11 mouse cellular contexts compared by ENCODE assay signal in the genomic region with DNA sequence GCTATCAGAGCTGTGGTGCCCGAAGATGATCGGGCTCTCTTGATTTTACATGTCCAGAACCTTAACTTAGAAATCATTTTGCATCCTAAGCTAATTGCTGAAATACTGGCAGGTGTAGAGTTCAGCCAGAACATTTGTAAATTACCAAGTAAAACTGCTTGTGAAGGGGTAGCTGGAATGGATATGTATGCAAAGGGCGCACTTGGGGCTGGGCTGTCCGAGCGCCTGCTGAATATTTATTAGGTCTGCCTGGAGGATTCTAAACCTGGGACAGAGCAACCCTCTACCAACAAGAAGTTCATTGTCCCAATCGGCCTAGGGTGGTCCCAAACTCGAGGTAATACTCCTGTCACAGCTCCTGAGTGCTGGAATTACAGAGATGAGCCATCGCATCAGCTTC. TPM values are rescaled to one million over a fixed set of nuclear protein-coding genes. Genes with fewer than 3 reads are reported as not detected.
DNase-seq lines count a peak whose midpoint lies in the region; ATAC-seq and TF ChIP-seq lines count a peak whose summit lies in the region.
"Had no signal": no experiment of that assay in that cellular context is flagged by ENCODE, and none has a peak within 500 bp of the region (broad histone marks: within the 10 kb centered on the region; RNA-seq: fewer than 3 reads in every experiment).

No protein-coding gene starts in this region.

- H3K36me3 ChIP-seq in heart, embryonic 14.5 days (ENCODE audit: control insufficient read depth, insufficient read depth, low read length): peaks cover 3% of the 10 kb centered on the region; the same call in 1 of the 2 replicates
- no peaks in the 10 kb centered on the region for H3K36me3 ChIP-seq in hindbrain, embryonic 12.5 days
- no peaks in the 10 kb centered on the region for H3K36me3 ChIP-seq in liver, postnatal 0 days (replicated peaks; ENCODE audit: insufficient read depth, low read length)

- no peaks in the 10 kb centered on the region for H3K9me3 ChIP-seq in heart, embryonic 14.5 days (ENCODE audit: control insufficient read depth, low read length)
- H3K9me3 ChIP-seq in hindbrain, embryonic 12.5 days (replicated peaks): no peaks in the 10 kb centered on the region
- H3K9me3 ChIP-seq in liver, postnatal 0 days (ENCODE audit: low read length): no peaks in the 10 kb centered on the region

- peak overlapping the region; percentile 88 for H3K4me2 ChIP-seq in heart, embryonic 14.5 days (ENCODE audit: low read length)
- peak overlapping the region; percentile 96 for H3K4me2 ChIP-seq in hindbrain, embryonic 12.5 days (replicated peaks)
- H3K4me2 ChIP-seq in liver, postnatal 0 days (ENCODE audit: low read depth, low read length): peak overlapping the region; percentile 94; the same call in 1 of the 2 replicates

- no peak overlapping the region; a peak in 1 of 4 replicates for H3K4me3 ChIP-seq in heart, embryonic 14.5 days (ENCODE audit: control insufficient read depth in 1 of 2, insufficient read depth in 1 of 2, low read depth in 1 of 2, low read length in 2 of 2)
- peak overlapping the region; percentile 98 for H3K4me3 ChIP-seq in cortical plate, adult 2 months (ENCODE audit: insufficient read depth, low read length)
- peak overlapping the region; percentile 60 for H3K4me3 ChIP-seq in hindbrain, embryonic 12.5 days
- no peak overlapping the region for H3K4me3 ChIP-seq in liver, postnatal 0 days (ENCODE audit: low read depth, low read length)

- H3K4me1 ChIP-seq in heart, embryonic 14.5 days (ENCODE audit: control insufficient read depth in 2 of 2, insufficient read depth in 2 of 2, low read length in 2 of 2): peaks cover 2 to 19% of the 10 kb centered on the region in 2 experiments
- H3K4me1 ChIP-seq in cortical plate, adult 2 months (ENCODE audit: control insufficient read depth, insufficient read depth, low read length): no peaks in the 10 kb centered on the region; the same call in none of the 2 replicates
- peaks cover 24% of the 10 kb centered on the region for H3K4me1 ChIP-seq in hindbrain, embryonic 12.5 days
- peaks cover 15% of the 10 kb centered on the region for H3K4me1 ChIP-seq in liver, postnatal 0 days (ENCODE audit: insufficient read depth)

- intact Hi-C loops in heart, postnatal 14 days (cut with DNase I): loop anchor here (5.0 kb wide), 2 partner anchors 92 to 182 kb away; no protein-coding TSS in a partner anchor

- no peak for TF ChIP-seq POLR2A in cortical plate, adult 2 months (IDR thresholded peaks at IDR 0.05; ENCODE audit: extremely low read depth, insufficient read depth, low read length)

- no peak for ATAC-seq in heart, embryonic 14.5 days (ENCODE audit: insufficient number of reproducible peaks, insufficient read depth, low FRiP score, low read depth)
- no peak for ATAC-seq in hindbrain, embryonic 12.5 days (ENCODE audit: low FRiP score)
- no peak for ATAC-seq in liver, postnatal 0 days

- H3K27me3 ChIP-seq in heart, embryonic 14.5 days (ENCODE audit: control insufficient read depth, insufficient read depth, low read length): no peaks in the 10 kb centered on the region
- H3K27me3 ChIP-seq in hindbrain, embryonic 12.5 days: peaks cover 19% of the 10 kb centered on the region
- peaks cover 14% of the 10 kb centered on the region; the same call in 1 of the 2 replicates for H3K27me3 ChIP-seq in liver, postnatal 0 days (ENCODE audit: insufficient read depth, low read length)

- no peak overlapping the region for H3K27ac ChIP-seq in heart, embryonic 14.5 days (replicated peaks in 1 of 2; ENCODE audit: control insufficient read depth in 1 of 2, insufficient read depth in 1 of 2, low read depth in 2 of 2, low read length in 2 of 2)
- H3K27ac ChIP-seq in cortical plate, adult 2 months (ENCODE audit: insufficient read depth, low read length): no peak overlapping the region
- no peak overlapping the region for H3K27ac ChIP-seq in hindbrain, embryonic 12.5 days
- H3K27ac ChIP-seq in liver, postnatal 0 days (ENCODE audit: low read depth): no peak overlapping the region

- no peak for TF ChIP-seq CTCF in cortical plate, adult 2 months (IDR thresholded peaks at IDR 0.05; ENCODE audit: extremely low read depth, insufficient read depth, low read length)
- no peak for TF ChIP-seq CTCF in liver, postnatal 0 days (IDR thresholded peaks at IDR 0.05; ENCODE audit: low read depth)

- 67% methylated on average over 8 of the region's 8 CpGs for WGBS in heart, embryonic 14.5 days
- 43% methylated on average over 8 of the region's 8 CpGs for WGBS in hindbrain, embryonic 12.5 days
- 70% methylated on average over 8 of the region's 8 CpGs for WGBS in liver, postnatal 0 days (ENCODE audit: insufficient replicate concordance)

- DNase-seq in heart, postnatal 14 days: no peak
- no peak for DNase-seq in liver, postnatal 0 days
- DNase-seq in thymus, postnatal 0 days (ENCODE audit: low spot score): no peak
- no peak for DNase-seq in B cell, adult 2 months
- no peak for DNase-seq in retina, postnatal 1 day
- DNase-seq: adrenal gland, postnatal 25 days had no signal

- no peak overlapping the region; the same call in 1 of the 2 replicates for H3K9ac ChIP-seq in heart, embryonic 14.5 days (ENCODE audit: low read length)
- peak overlapping the region; percentile 77 for H3K9ac ChIP-seq in hindbrain, embryonic 12.5 days
- H3K9ac ChIP-seq in liver, postnatal 0 days (replicated peaks): no peak overlapping the region

- no peak for TF ChIP-seq EP300 in liver, postnatal 0 days (IDR thresholded peaks at IDR 0.05; ENCODE audit: low read depth)

RNA-seq across cellular contexts. Expression of a gene that starts 1.0 kb away (rescaled TPM):
- 20.6 and 21.4 TPM in 2 replicates for polyA plus RNA-seq in heart, embryonic 14.5 days (2014; fragmentation: Nextera tagmentation; extraction: Ambion mirVana)
- 10 to 100 TPM; 33.5 to 49.2 TPM for total RNA-seq in heart, postnatal 14 days (2021)
- polyA plus RNA-seq in cortical plate, adult 2 months (2012; rRNA removed): 42.3 and 46.6 TPM in 2 replicates
- 8.3 and 8.7 TPM in 2 replicates for polyA plus RNA-seq in hindbrain, embryonic 12.5 days (2016; fragmentation: Nextera tagmentation; extraction: Ambion mirVana)
- 2.9 and 3.0 TPM in 2 replicates for polyA plus RNA-seq in liver, postnatal 0 days (2015; fragmentation: Nextera tagmentation; extraction: Ambion mirVana)
- polyA plus RNA-seq in thymus, postnatal 0 days (2015; fragmentation: Nextera tagmentation; extraction: Ambion mirVana): 11.2 and 11.4 TPM in 2 replicates

RNA-seq across cellular contexts. Expression of a gene that starts 1.6 kb away (rescaled TPM):
- polyA plus RNA-seq in heart, embryonic 14.5 days (2014; fragmentation: Nextera tagmentation; extraction: Ambion mirVana): 0.22 TPM in 1 of 2 replicates, not detected in the other
- total RNA-seq in heart, postnatal 14 days (2021): not detected
- polyA plus RNA-seq in cortical plate, adult 2 months (2012; rRNA removed): 0.61 and 0.73 TPM in 2 replicates
- 0.18 TPM in 1 of 2 replicates, not detected in the other for polyA plus RNA-seq in hindbrain, embryonic 12.5 days (2016; fragmentation: Nextera tagmentation; extraction: Ambion mirVana)
- 3,365 and 3,457 TPM in 2 replicates for polyA plus RNA-seq in liver, postnatal 0 days (2015; fragmentation: Nextera tagmentation; extraction: Ambion mirVana)
- polyA plus RNA-seq in thymus, postnatal 0 days (2015; fragmentation: Nextera tagmentation; extraction: Ambion mirVana): 0.12 and 0.57 TPM in 2 replicates
- total RNA-seq: adrenal gland, postnatal 25 days; monocyte, adult 5-6 weeks had no signal
- polyA plus RNA-seq: CD4-positive, CD25-positive, alpha-beta regulatory T cell, adult 4 months had no signal

Comparison
In these comparisons a context has a peak if more than half of its experiments do, and no peak if none do; other contexts are left out.
1. H3K4me3 ChIP-seq: peak in cortical plate, adult 2 months (single experiment) and hindbrain, embryonic 12.5 days (single experiment); none in heart, embryonic 14.5 days (0 of 2) and liver, postnatal 0 days (single experiment).
2. RNA of a gene that starts 1.6 kb away (polyA plus RNA-seq): 3,365 to 3,457 TPM in liver, postnatal 0 days; 0.61 to 0.73 TPM in cortical plate, adult 2 months, 0.18 TPM in hindbrain, embryonic 12.5 days, 0.12 to 0.57 TPM in thymus, postnatal 0 days and 0.22 TPM in heart, embryonic 14.5 days; every median in the first group is over 1,000 times any median in the second.
3. Peak in every context shown above with its lines, with median percentiles within 50 percentile points of each other: H3K4me2 ChIP-seq.